In the genomic region with DNA sequence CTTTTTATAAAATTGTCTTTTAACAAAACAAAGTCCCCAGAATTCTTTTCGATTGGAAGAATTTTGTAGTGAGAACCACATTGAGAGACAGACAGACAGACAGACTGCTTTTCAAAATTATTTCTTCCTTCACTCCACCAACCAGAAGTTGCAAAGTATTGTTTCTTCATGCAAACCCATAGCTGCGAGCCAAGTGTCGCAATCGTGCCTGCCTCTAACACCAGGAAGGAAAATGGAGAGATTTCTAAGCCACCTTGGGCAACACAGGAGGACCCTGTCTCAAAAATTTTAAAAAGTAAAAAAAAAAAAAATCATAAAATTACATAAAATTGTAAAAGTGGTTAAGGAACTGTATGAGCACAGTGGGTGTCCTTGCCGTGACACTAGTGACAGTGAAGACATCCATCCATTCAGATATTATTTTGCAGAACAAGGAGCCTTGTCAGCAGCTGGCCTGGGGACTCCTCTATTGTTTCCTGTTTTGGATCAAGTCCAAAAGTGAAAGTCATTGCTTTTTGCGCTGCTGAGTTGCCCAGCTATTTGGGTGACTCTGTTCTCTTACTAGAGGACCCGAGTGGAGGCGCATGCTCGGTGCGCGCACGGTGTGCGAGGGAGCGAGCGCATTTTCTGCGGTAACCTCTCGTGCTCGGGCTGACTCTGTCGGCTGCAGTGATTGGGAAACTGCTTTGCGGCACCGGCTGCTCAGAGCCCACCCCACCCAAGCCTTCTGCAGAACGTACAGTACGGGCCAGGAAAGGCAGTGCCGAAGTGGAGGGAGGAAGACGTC, we compare ENCODE assay signal across 9 mouse cellular contexts.
DNase-seq lines count a peak whose midpoint lies in the region; ATAC-seq lines count a peak whose summit lies in the region.
"Had no signal": no experiment of that assay in that cellular context is flagged by ENCODE, and none has a peak within 500 bp of the region (broad histone marks: within the 10 kb centered on the region; RNA-seq: fewer than 3 reads in every experiment).

No protein-coding gene starts in this region.

- DNase-seq in frontal cortex, adult 2 months (ENCODE audit: extremely low spot score in 1 of 2, low spot score in 1 of 2), result no peak
- DNase-seq in midbrain, embryonic 14.5 days, result peak; percentile 39
- DNase-seq in urinary bladder, postnatal 25 days (ENCODE audit: low spot score), result no peak
- DNase-seq in gastrocnemius, postnatal 4 days (ENCODE audit: low spot score in 2 of 2), result no peak

- no peak overlapping the region for H3K4me2 ChIP-seq in midbrain, embryonic 14.5 days (ENCODE audit: low read length)
- no peak overlapping the region; the same call in 1 of the 2 replicates for H3K4me2 ChIP-seq in midbrain, embryonic 15.5 days
- no peak overlapping the region for H3K4me2 ChIP-seq in hindbrain, embryonic 13.5 days

- H3K9me3 ChIP-seq in midbrain, embryonic 14.5 days (ENCODE audit: control insufficient read depth, low read length), result no peaks in the 10 kb centered on the region
- H3K9me3 ChIP-seq in midbrain, embryonic 15.5 days, result no peaks in the 10 kb centered on the region
- H3K9me3 ChIP-seq in hindbrain, embryonic 13.5 days, result no peaks in the 10 kb centered on the region

- WGBS in midbrain, embryonic 14.5 days, result 84% methylated on average over 25 of the region's 25 CpGs
- 88% methylated on average over 25 of the region's 25 CpGs for WGBS in midbrain, embryonic 15.5 days
- WGBS in hindbrain, embryonic 13.5 days, result 79% methylated on average over 25 of the region's 25 CpGs

- no peak overlapping the region for H3K9ac ChIP-seq in midbrain, embryonic 14.5 days (replicated peaks; ENCODE audit: low read length)
- H3K9ac ChIP-seq in midbrain, embryonic 15.5 days, result no peak overlapping the region
- no peak overlapping the region for H3K9ac ChIP-seq in hindbrain, embryonic 13.5 days

- no peak overlapping the region for H3K4me3 ChIP-seq in midbrain, embryonic 14.5 days (replicated peaks; ENCODE audit: low read depth, low read length)
- no peak overlapping the region for H3K4me3 ChIP-seq in midbrain, embryonic 15.5 days
- H3K4me3 ChIP-seq in hindbrain, embryonic 13.5 days, result no peak overlapping the region

- no peaks in the 10 kb centered on the region for H3K4me1 ChIP-seq in midbrain, embryonic 14.5 days (ENCODE audit: control insufficient read depth, insufficient read depth, low read length)
- no peaks in the 10 kb centered on the region for H3K4me1 ChIP-seq in midbrain, embryonic 15.5 days
- H3K4me1 ChIP-seq in hindbrain, embryonic 13.5 days (replicated peaks), result peaks cover 17% of the 10 kb centered on the region

- H3K27ac ChIP-seq in midbrain, embryonic 14.5 days (replicated peaks; ENCODE audit: low read depth, low read length), result no peak overlapping the region
- no peak overlapping the region for H3K27ac ChIP-seq in midbrain, embryonic 15.5 days
- H3K27ac ChIP-seq in hindbrain, embryonic 13.5 days, result no peak overlapping the region

- H3K27me3 ChIP-seq in midbrain, embryonic 14.5 days (ENCODE audit: control insufficient read depth, insufficient read depth, low read length), result no peaks in the 10 kb centered on the region
- H3K27me3 ChIP-seq in midbrain, embryonic 15.5 days (replicated peaks), result no peaks in the 10 kb centered on the region
- no peaks in the 10 kb centered on the region for H3K27me3 ChIP-seq in hindbrain, embryonic 13.5 days
- H3K27me3 ChIP-seq: Patski had no signal

- H3K36me3 ChIP-seq in midbrain, embryonic 14.5 days (ENCODE audit: control insufficient read depth, insufficient read depth, low read length), result peaks cover 7% of the 10 kb centered on the region; the same call in 1 of the 2 replicates
- no peaks in the 10 kb centered on the region for H3K36me3 ChIP-seq in midbrain, embryonic 15.5 days (replicated peaks)
- H3K36me3 ChIP-seq in hindbrain, embryonic 13.5 days, result peaks cover 10% of the 10 kb centered on the region

- ATAC-seq in frontal cortex, adult (ENCODE audit: low TSS enrichment), result peak; percentile 81
- no peak for ATAC-seq in midbrain, embryonic 14.5 days (ENCODE audit: low FRiP score, low TSS enrichment)
- no peak for ATAC-seq in midbrain, embryonic 15.5 days (replicated peaks)
- peak; percentile 57; the same call in 1 of the 2 replicates for ATAC-seq in hindbrain, embryonic 13.5 days (ENCODE audit: low FRiP score)
- peak; percentile 74 for ATAC-seq in megakaryocyte, adult 5-6 weeks (ENCODE audit: poor library complexity, severe bottlenecking)
- ATAC-seq: Patski had no signal

Comparison
In these comparisons a context has a peak if more than half of its experiments do, and no peak if none do; other contexts are left out.
1. ATAC-seq: peak in frontal cortex, adult (single experiment), hindbrain, embryonic 13.5 days (single experiment) and megakaryocyte, adult 5-6 weeks (single experiment); none in midbrain, embryonic 14.5 days (single experiment) and midbrain, embryonic 15.5 days (single experiment).